Mouse (Mus musculus) bone marrow macrophage, adult 2 months (primary cell): Measurements from ENCODE around the gene Atp2c2. TPM values are rescaled to one million over a fixed set of nuclear protein-coding genes. Genes with fewer than 3 reads are reported as not detected.

Experiments
- H3K27ac ChIP-seq: 2 replicates; pipeline ENCODE4 v1.5.1; 2012; ENCODE audit warnings: low read depth, low read length; ENCODE audit not compliant: insufficient read depth
- H3K4me1 ChIP-seq: 2 replicates; pipeline ENCODE4 v1.6.1; 2012; ENCODE audit warnings: low read length; ENCODE audit not compliant: control insufficient read depth, insufficient read depth
- H3K4me3 ChIP-seq: 2 replicates; pipeline ENCODE4 v1.5.1; 2012; ENCODE audit warnings: mild to moderate bottlenecking, low read length, moderate library complexity; ENCODE audit not compliant: insufficient read depth
- CTCF ChIP-seq: IDR thresholded peaks from 2 replicates; pipeline ENCODE4 v1.5.1; 2012; ENCODE audit warnings: low read depth, mild to moderate bottlenecking, low read length, moderate library complexity
- POLR2A ChIP-seq: IDR thresholded peaks from 2 replicates; pipeline ENCODE4 v1.6.1; 2012; ENCODE audit warnings: mild to moderate bottlenecking, low read depth, low read length, borderline replicate concordance
- polyA plus RNA-seq: library from polyadenylated mRNA; stranded (reverse); fragments of >200 nt; gene quantifications from 2 replicates; pipeline ENCODE4 v1.2.4, GENCODE M21; 2012; ENCODE audit not compliant: missing spikeins, insufficient read depth, insufficient read length

The Atp2c2 gene
- polyA plus RNA-seq, 1 experiment: not detected

- Histone ChIP-seq H3K4me1 (peaks cover 20% of the 10 kb centered on the region), H3K4me3 (no peak overlapping the region), H3K27ac (no peak overlapping the region)
- TF ChIP-seq POLR2A: no peak
- TF ChIP-seq CTCF: peak; percentile 76
Observed at GRCm38 (mm10) chr8:119717765-119718164, 18.0 kb downstream of the Atp2c2 start.

- Histone ChIP-seq H3K4me3 (no peak overlapping the region), H3K4me1 (peaks cover 13% of the 10 kb centered on the region)
- no peak for TF ChIP-seq POLR2A
- no peak for TF ChIP-seq CTCF
Observed at GRCm38 (mm10) chr8:119719011-119719501, 19.2 kb downstream of the Atp2c2 start.

GRCm38 (mm10) chr8:119722348-119722747 lies 22.5 kb downstream of the Atp2c2 start:
- Histone ChIP-seq H3K4me1 (peaks cover 4% of the 10 kb centered on the region; the same call in 1 of the 2 replicates), H3K27ac (no peak overlapping the region), H3K4me3 (no peak overlapping the region)
- TF ChIP-seq CTCF: no peak

More at GRCm38 (mm10) chr8:119719011-119719501, 19.2 kb downstream of the Atp2c2 start:
- no peak overlapping the region for H3K27ac ChIP-seq

GRCm38 (mm10) chr8:119723676-119724075 lies 23.9 kb downstream of the Atp2c2 start:
- Histone ChIP-seq H3K4me3 (no peak overlapping the region), H3K27ac (no peak overlapping the region), H3K4me1 (no peaks in the 10 kb centered on the region)
- TF ChIP-seq CTCF (no peak), POLR2A (no peak)

- TF ChIP-seq POLR2A (no peak), CTCF (no peak)
- H3K27ac ChIP-seq: no peak overlapping the region
Observed at GRCm38 (mm10) chr8:119724596-119724995, 24.8 kb downstream of the Atp2c2 start.

GRCm38 (mm10) chr8:119727093-119727492 lies 27.3 kb downstream of the Atp2c2 start:
- no peaks in the 10 kb centered on the region for H3K4me1 ChIP-seq
- TF ChIP-seq CTCF (no peak), POLR2A (no peak)
- H3K27ac ChIP-seq: no peak overlapping the region
- no peak overlapping the region for H3K4me3 ChIP-seq

More at GRCm38 (mm10) chr8:119724596-119724995, 24.8 kb downstream of the Atp2c2 start:
- Histone ChIP-seq H3K4me3 (no peak overlapping the region), H3K4me1 (no peaks in the 10 kb centered on the region)

- H3K27ac ChIP-seq: no peak overlapping the region
- TF ChIP-seq CTCF (no peak), POLR2A (no peak)
- H3K4me3 ChIP-seq: no peak overlapping the region
- H3K4me1 ChIP-seq: no peaks in the 10 kb centered on the region
Observed at GRCm38 (mm10) chr8:119728351-119728895, 28.6 kb downstream of the Atp2c2 start.

GRCm38 (mm10) chr8:119732072-119732471 lies 32.3 kb downstream of the Atp2c2 start:
- no peaks in the 10 kb centered on the region for H3K4me1 ChIP-seq
- no peak overlapping the region for H3K4me3 ChIP-seq
- no peak overlapping the region for H3K27ac ChIP-seq
- TF ChIP-seq POLR2A: no peak
- no peak for TF ChIP-seq CTCF

GRCm38 (mm10) chr8:119736348-119736917 lies 36.6 kb downstream of the Atp2c2 start:
- Histone ChIP-seq H3K27ac (no peak overlapping the region), H3K4me3 (no peak overlapping the region), H3K4me1 (no peaks in the 10 kb centered on the region)
- no peak for TF ChIP-seq POLR2A
- no peak for TF ChIP-seq CTCF

- Histone ChIP-seq H3K4me3 (no peak overlapping the region), H3K4me1 (no peaks in the 10 kb centered on the region), H3K27ac (no peak overlapping the region)
- TF ChIP-seq CTCF: no peak
- TF ChIP-seq POLR2A: no peak
Observed at GRCm38 (mm10) chr8:119737093-119737900, 37.5 kb downstream of the Atp2c2 start.
